Mouse (Mus musculus) monocyte, adult 59 days (primary cell): ENCODE measurements around the gene Tmem253. TPM values are rescaled to one million over a fixed set of nuclear protein-coding genes. Genes with fewer than 3 reads are reported as not detected.

Experiments
- total RNA-seq, 2 experiments: library from RNA; stranded (reverse); gene quantifications; one replicate each; pipeline ENCODE4 v1.2.4; 2023

Tmem253 gene
- total RNA-seq: not detected

DNA sequence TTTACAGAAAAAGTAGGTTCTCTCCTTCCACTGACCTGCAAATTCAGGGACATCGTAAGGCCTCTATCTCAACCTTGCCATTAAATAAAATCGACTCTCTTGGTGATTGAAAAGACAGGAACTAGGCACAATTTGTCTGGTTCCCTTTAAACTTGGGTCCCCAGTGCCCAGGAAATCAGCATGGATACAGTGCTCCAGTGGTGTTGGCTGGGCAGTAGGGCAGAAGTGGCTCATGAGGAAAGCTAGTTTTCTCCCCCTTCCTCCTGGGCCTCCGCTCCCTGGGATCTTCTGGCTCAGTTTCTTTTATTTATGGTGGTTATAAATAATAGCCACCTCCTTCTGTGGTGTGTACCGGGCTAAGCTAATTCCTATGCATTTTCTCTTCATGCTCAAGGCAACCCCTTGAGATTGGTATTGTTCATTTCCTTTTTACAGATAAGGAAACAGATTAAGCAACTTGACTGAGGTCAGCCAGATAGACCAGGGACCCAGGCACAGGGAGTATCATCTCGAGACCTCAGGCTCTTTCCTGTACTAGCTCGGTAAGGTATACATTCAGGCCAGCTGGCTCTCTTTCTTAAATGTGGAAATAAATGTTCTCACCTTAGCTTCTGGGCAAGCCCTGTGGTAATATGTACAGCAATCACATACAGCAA, at the start of gene Tmem253:
Tmem253 (plus strand) TSS at position 214 of the 656 bp plus-strand sequence.

DNA sequence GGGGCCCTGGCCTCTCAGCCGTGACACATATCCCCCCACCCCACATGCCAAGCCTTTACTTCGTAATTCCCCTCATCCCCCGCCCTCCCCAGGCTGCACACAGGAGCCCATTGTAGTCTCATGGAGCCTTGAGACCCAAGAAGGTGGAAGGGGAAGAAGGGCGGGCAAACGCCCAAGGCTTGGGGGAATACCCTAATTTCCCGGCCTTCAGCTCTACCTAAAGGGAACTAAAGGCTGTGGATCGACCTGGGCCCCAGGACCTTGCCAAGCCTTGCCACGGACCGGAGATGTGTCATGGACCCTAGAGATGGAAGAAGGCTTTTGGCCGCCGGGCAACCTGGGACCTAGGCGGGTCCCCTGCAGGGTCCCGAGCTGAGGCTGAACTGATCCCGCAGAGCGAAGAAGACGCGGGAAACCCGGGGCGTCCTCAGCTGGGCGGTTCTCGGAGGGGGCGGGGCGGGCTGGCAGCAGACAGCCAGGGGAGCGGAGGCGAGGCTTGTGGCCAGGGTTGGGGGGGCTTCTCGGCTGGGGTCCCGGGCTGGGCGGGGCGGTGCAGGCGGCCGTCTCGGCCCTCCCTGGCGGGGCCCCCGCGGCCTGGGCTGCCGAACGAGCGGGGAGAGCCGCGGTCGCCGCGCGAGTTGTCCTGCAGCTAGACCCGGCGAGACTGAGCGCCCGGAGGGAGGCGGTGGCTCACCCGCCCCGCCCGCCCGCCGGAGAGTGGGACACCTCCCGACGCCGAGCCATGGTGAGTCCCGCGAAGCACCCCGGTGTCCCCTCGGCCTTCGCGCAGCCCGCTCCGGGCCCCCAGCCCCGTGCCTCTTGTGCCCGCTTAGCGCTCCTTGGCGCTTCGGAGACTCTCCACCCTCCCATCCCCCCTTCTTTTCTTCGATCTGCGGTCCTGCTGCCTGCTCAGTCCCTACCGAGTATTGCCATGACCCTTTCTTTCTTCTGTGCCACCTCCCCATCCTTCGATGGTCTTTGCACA, 30.9 kb upstream of the Tmem253 start, which contains the start of gene Arhgef40:
Arhgef40 (plus strand) TSS at position 473 of the 985 bp plus-strand sequence.

DNA sequence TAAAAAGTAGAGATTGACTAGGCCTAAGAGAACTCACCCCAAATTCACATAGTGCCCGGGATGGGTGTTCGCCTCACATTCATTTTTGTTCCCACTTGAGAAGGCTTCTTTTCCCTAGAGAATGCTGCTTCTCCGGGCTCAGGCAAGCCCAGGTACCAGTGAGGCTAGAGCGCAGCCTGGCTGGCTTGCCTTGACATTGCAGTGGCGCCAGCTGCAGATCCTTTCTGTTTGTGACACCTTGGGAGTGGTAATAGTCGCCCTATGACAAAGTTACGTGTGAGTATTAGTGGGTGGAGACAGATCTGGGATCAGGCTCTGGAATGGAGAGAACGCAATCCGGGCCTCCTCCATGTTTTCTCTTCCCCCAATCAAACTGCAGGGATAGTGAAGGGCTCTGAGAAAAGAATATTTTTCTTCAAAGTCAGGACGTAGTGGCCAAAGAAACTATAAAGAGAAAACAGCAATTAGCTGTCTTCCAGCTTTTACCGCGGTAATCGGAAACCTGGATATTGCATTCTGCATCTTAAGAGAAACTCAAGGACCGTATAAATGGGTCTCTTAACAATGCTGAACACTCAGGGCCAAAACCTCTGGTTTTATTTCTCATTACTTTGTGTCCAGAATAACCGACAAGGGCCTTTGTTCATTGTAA, 5.2 kb downstream of the Tmem253 start, which contains the start of gene Zfp219:
Zfp219 (minus strand) TSS at position 248 of the 652 bp plus-strand sequence.

GRCm38 (mm10) chr14:52042359-52042758, 26.9 kb downstream of the Tmem253 start, which contains the start of gene Olfr221:
Gene Olfr221 (minus strand): TSS chr14:52042459.

Other genes starting within 250 kb of the Tmem253 start
- gene Ang4, start 242.1 kb upstream of the Tmem253 start, total RNA-seq: not detected
- not detected for gene AY358078, start 215.6 kb upstream of the Tmem253 start, total RNA-seq
- under 1 TPM in 1 of 2 experiments, not detected in 1; 0.79 TPM for gene Ear6, start 162.0 kb upstream of the Tmem253 start, total RNA-seq
- gene Mettl17, start 130.8 kb upstream of the Tmem253 start, total RNA-seq: 10 to 100 TPM; 33.4 to 42.7 TPM
- gene Slc39a2, start 122.8 kb upstream of the Tmem253 start, total RNA-seq: under 1 TPM; 0.18 to 0.49 TPM
- gene Ndrg2, start 101.5 kb upstream of the Tmem253 start, total RNA-seq: 1 to 10 TPM; 1.8 TPM
- gene Tppp2, start 97.2 kb upstream of the Tmem253 start, total RNA-seq: not detected
- gene Rnase13, start 92.9 kb upstream of the Tmem253 start, total RNA-seq: not detected
- gene Arhgef40, start 30.9 kb upstream of the Tmem253 start, total RNA-seq: 1 to 10 TPM; 3.7 to 4.6 TPM
- gene Zfp219, start 5.1 kb downstream of the Tmem253 start, total RNA-seq: 10 to 100 TPM; 20.4 to 20.7 TPM
- gene Olfr221, start 26.8 kb downstream of the Tmem253 start, total RNA-seq: not detected
- 100 to 1,000 TPM; 268 to 272 TPM for gene Hnrnpc, start 88.4 kb downstream of the Tmem253 start, total RNA-seq
- gene Rpgrip1, start 95.0 kb downstream of the Tmem253 start, total RNA-seq: 1 to 10 TPM; 1.2 to 1.4 TPM
- 10 to 100 TPM; 54.3 to 57.0 TPM for gene Supt16, start 181.8 kb downstream of the Tmem253 start, total RNA-seq
- 100 to 1,000 TPM; 135 to 144 TPM for gene Chd8, start 242.1 kb downstream of the Tmem253 start, total RNA-seq